Mouse (Mus musculus) lung, postnatal 25 days (tissue): ENCODE data around the gene Cmtr2.

Experiments used
- DNase-seq: peaks from one replicate; pipeline ENCODE4 v3.0.0; 2022; ENCODE audit warnings: low spot score

The Cmtr2 gene

DNA sequence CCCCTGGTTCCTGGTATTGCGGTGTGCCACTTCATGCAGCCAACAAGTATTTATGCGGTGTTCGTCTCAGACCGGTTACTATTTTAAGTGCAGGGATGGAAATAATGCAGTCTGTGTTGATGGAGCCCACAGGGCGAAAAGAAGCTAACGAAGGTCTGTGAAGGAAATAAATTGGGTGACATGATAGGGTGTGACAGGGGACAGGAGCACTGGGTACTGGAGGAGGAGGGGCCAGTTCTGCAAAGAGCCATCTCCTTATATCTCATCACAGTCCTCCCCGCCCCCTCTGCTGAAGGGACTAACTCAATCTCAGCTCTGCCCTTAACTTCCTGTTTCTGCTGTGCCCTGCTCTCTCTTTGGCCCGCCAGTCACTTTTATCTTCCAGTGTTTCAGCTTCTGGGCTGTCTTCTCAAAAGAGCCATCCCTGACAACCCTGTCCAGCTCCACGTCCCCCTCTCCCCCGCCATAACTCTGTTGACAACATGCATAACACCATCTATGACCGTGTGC lies 50.4 kb downstream of the Cmtr2 start:
- DNase-seq = no peak

DNA sequence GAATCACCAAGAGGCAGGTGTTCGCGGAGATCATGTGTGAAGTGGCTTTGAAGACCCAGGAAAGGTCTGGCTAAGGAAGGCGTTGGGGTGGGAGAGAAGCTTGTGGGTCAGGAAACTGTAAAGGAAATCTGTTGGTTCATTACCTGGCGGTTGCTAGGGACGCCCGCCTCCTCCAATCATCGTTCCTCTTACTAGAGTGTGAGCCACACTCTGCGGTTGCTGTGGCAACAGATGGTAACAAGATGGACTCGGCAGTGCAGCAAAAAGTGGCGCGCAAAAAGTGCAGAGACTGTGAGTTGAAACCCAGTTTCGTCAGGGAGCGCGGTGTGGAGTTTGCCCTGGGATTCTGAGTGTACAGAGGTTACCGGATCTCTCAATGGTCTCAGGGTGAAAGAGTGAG lies 51.3 kb downstream of the Cmtr2 start, which contains the start of gene Hydin:
Gene Hydin, plus strand, starts transcription at position 237 of the 400 bp plus-strand sequence.
- peak; percentile 8 for DNase-seq

- no peak for DNase-seq
Measured at GRCm38 (mm10) chr8:110267268-110267667, 51.8 kb downstream of the Cmtr2 start.

DNA sequence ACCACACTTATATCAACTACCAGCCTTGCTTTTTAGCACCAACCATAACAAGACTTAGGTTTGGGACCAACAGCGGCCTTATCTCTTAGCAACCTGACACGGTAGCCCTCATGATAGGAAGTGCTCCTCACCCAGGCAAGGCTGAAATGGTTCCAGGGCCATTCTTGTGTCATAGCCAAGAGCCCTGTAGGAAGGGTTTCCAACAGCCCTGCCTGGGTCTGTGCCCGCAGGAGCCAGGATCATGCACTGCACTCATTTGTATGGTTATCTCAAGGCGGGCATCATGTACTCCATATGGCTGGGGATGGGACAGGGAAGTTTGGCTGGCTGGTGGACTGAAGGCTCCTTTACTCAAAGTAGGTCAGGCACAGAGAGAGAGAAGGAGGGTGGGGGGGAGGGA lies 55.2 kb downstream of the Cmtr2 start:
- DNase-seq = no peak

DNA sequence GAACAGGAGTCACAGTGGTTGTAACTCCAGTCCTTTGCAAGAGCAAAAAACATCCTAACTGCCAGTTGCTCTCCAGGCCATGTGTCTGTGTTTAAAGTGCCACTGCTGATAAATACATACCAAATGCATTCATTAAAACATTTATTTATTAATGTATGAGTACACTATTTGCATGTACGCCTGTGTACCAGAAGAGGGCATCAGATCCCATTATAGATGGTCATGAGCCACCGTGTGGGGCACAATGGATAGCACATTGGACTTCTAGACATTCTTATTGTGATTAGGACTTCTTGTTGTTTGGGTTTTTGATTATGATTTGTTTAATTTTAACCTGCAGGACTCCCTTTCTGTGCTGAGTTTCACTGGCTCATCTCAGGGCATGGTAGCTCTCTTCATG lies 57.9 kb downstream of the Cmtr2 start:
- no peak for DNase-seq
